In genomic region chr9:45838434-45839138, GRCm38 (mm10) we compare ENCODE assay signal across 9 mouse cellular contexts. TPM values are rescaled to one million over a fixed set of nuclear protein-coding genes. Genes with fewer than 3 reads are reported as not detected.
DNase-seq lines count a peak whose midpoint lies in the region; ATAC-seq and TF ChIP-seq lines count a peak whose summit lies in the region.
"Had no signal": no experiment of that assay in that cellular context is flagged by ENCODE, and none has a peak within 500 bp of the region (broad histone marks: within the 10 kb centered on the region; RNA-seq: fewer than 3 reads in every experiment).

Gene Bace1, plus strand, starts transcription at chr9:45838580.

- H3K4me2 ChIP-seq in forebrain, embryonic 14.5 days (ENCODE audit: low read length), result peak within 1 kb of the TSS; percentile 97
- H3K4me2 ChIP-seq in heart, embryonic 16.5 days (ENCODE audit: low read depth, low read length), result peak within 1 kb of the TSS; percentile 78
- H3K4me2 ChIP-seq in liver, embryonic 13.5 days, result peak within 1 kb of the TSS; percentile 68
- peak within 1 kb of the TSS; percentile 98 for H3K4me2 ChIP-seq in neural tube, embryonic 12.5 days (replicated peaks)

- H3K27ac ChIP-seq in forebrain, embryonic 14.5 days (ENCODE audit: low read depth, low read length), result peak within 1 kb of the TSS; percentile 71; the same call in 1 of the 2 replicates
- peak within 1 kb of the TSS; percentile 60 for H3K27ac ChIP-seq in heart, embryonic 16.5 days (ENCODE audit: low read length)
- H3K27ac ChIP-seq in liver, embryonic 13.5 days, result no peak within 1 kb of the TSS
- peak within 1 kb of the TSS; percentile 42 for H3K27ac ChIP-seq in neural tube, embryonic 12.5 days

- peak; percentile 90 for ATAC-seq in forebrain, embryonic 14.5 days
- ATAC-seq in heart, embryonic 16.5 days (replicated peaks; ENCODE audit: extremely low read depth, insufficient read depth, low FRiP score), result peak; percentile 61
- peak; percentile 50 for ATAC-seq in liver, embryonic 13.5 days (ENCODE audit: low read depth)
- ATAC-seq in neural tube, embryonic 12.5 days (ENCODE audit: low FRiP score, low read depth), result peak; percentile 87

- H3K36me3 ChIP-seq in E14TG2a.4 (ENCODE audit: insufficient read depth, low read length), result no peaks in the 10 kb centered on the region
- H3K36me3 ChIP-seq in forebrain, embryonic 14.5 days (ENCODE audit: control insufficient read depth, insufficient read depth, low read length), result no peaks in the 10 kb centered on the region
- H3K36me3 ChIP-seq in heart, embryonic 16.5 days (ENCODE audit: control insufficient read depth, insufficient read depth), result no peaks in the 10 kb centered on the region
- H3K36me3 ChIP-seq in liver, embryonic 13.5 days, result no peaks in the 10 kb centered on the region
- no peaks in the 10 kb centered on the region for H3K36me3 ChIP-seq in neural tube, embryonic 12.5 days
- H3K36me3 ChIP-seq: G1E had no signal

- peak within 1 kb of the TSS; percentile 84 for H3K4me3 ChIP-seq in E14TG2a.4 (replicated peaks; ENCODE audit: low read length)
- peak within 1 kb of the TSS; percentile 83 for H3K4me3 ChIP-seq in forebrain, embryonic 14.5 days (ENCODE audit: low read depth, low read length)
- H3K4me3 ChIP-seq in heart, embryonic 16.5 days (ENCODE audit: low read length), result peak within 1 kb of the TSS; percentile 73
- peak within 1 kb of the TSS; percentile 63 for H3K4me3 ChIP-seq in liver, embryonic 13.5 days (replicated peaks)
- peak within 1 kb of the TSS; percentile 84 for H3K4me3 ChIP-seq in neural tube, embryonic 12.5 days

- peaks cover 58% of the 10 kb centered on the region for H3K4me1 ChIP-seq in E14TG2a.4 (replicated peaks; ENCODE audit: low read depth, low read length)
- peaks cover 20% of the 10 kb centered on the region for H3K4me1 ChIP-seq in forebrain, embryonic 14.5 days (ENCODE audit: control insufficient read depth, insufficient read depth, low read length)
- H3K4me1 ChIP-seq in heart, embryonic 16.5 days (ENCODE audit: control insufficient read depth, insufficient read depth, low read length), result peaks cover 25% of the 10 kb centered on the region
- H3K4me1 ChIP-seq in liver, embryonic 13.5 days (replicated peaks), result peaks cover 34% of the 10 kb centered on the region
- peaks cover 33% of the 10 kb centered on the region for H3K4me1 ChIP-seq in neural tube, embryonic 12.5 days

- no peak for TF ChIP-seq CTCF in E14TG2a.4 (conservative IDR thresholded peaks at IDR 0.05; ENCODE audit: low read length)

- DNase-seq in cerebellum, adult 11-12 months, result peak; percentile 88
- peak; percentile 97 for DNase-seq in forebrain, embryonic 14.5 days (ENCODE audit: low spot score)
- DNase-seq in kidney, postnatal 4 days, result peak; percentile 87 to 93
- no peak for DNase-seq in liver, embryonic 13.5 days
- peak; percentile 63 to 72 for DNase-seq in urinary bladder, adult 18-20 months (ENCODE audit: low spot score in 2 of 2)

- no peaks in the 10 kb centered on the region for H3K9me3 ChIP-seq in E14TG2a.4 (ENCODE audit: low read length)
- H3K9me3 ChIP-seq in forebrain, embryonic 14.5 days (replicated peaks; ENCODE audit: control insufficient read depth, low read length), result no peaks in the 10 kb centered on the region
- H3K9me3 ChIP-seq in heart, embryonic 16.5 days (replicated peaks; ENCODE audit: control insufficient read depth, low read length), result no peaks in the 10 kb centered on the region
- no peaks in the 10 kb centered on the region for H3K9me3 ChIP-seq in liver, embryonic 13.5 days (replicated peaks)
- no peaks in the 10 kb centered on the region for H3K9me3 ChIP-seq in neural tube, embryonic 12.5 days
- H3K9me3 ChIP-seq: G1E had no signal

- H3K27me3 ChIP-seq in E14TG2a.4 (ENCODE audit: insufficient read depth, low read length), result peaks cover 6% of the 10 kb centered on the region
- H3K27me3 ChIP-seq in forebrain, embryonic 14.5 days (replicated peaks; ENCODE audit: control insufficient read depth, insufficient read depth, low read length), result no peaks in the 10 kb centered on the region
- no peaks in the 10 kb centered on the region for H3K27me3 ChIP-seq in heart, embryonic 16.5 days (ENCODE audit: control insufficient read depth, insufficient read depth, low read length)
- H3K27me3 ChIP-seq in liver, embryonic 13.5 days, result peaks cover 29% of the 10 kb centered on the region
- H3K27me3 ChIP-seq in neural tube, embryonic 12.5 days (replicated peaks), result no peaks in the 10 kb centered on the region

- peak within 1 kb of the TSS; percentile 90 for H3K9ac ChIP-seq in forebrain, embryonic 14.5 days (ENCODE audit: low read length)
- H3K9ac ChIP-seq in heart, embryonic 16.5 days (ENCODE audit: low read length), result peak within 1 kb of the TSS; percentile 85
- peak within 1 kb of the TSS; percentile 70 for H3K9ac ChIP-seq in liver, embryonic 13.5 days
- peak within 1 kb of the TSS; percentile 85 for H3K9ac ChIP-seq in neural tube, embryonic 12.5 days

- 1% methylated on average over 35 of the region's 40 CpGs for whole genome bisulfite sequencing in forebrain, embryonic 14.5 days
- WGBS in heart, embryonic 16.5 days, result under 1% methylated on average over 40 of the region's 40 CpGs
- 2% methylated on average over 40 of the region's 40 CpGs for WGBS in liver, embryonic 13.5 days (ENCODE audit: insufficient replicate concordance)
- WGBS in neural tube, embryonic 12.5 days, result under 1% methylated on average over 40 of the region's 40 CpGs

RNA-seq across cellular contexts. Expression of gene Bace1, which starts in this region (rescaled TPM):
- 26.7 and 35.9 TPM in 2 replicates for polyA plus RNA-seq in forebrain, embryonic 14.5 days (2014; fragmentation: Nextera tagmentation; extraction: Ambion mirVana)
- polyA plus RNA-seq in heart, embryonic 16.5 days (2015; fragmentation: Nextera tagmentation; extraction: Ambion mirVana), result 20.0 and 23.8 TPM in 2 replicates
- polyA plus RNA-seq in liver, embryonic 13.5 days (2015; fragmentation: Nextera tagmentation; extraction: Ambion mirVana), result 5.1 and 6.8 TPM in 2 replicates
- 40.6 and 41.6 TPM in 2 replicates for polyA plus RNA-seq in neural tube, embryonic 12.5 days (2016; fragmentation: Nextera tagmentation; extraction: Ambion mirVana)
